ENCODE assay signal across 20 mouse cellular contexts in genomic region chr17:47385145-47385544, GRCm38 (mm10). TPM values are rescaled to one million over a fixed set of nuclear protein-coding genes. Genes with fewer than 3 reads are reported as not detected.
DNase-seq lines count a peak whose midpoint lies in the region; ATAC-seq lines count a peak whose summit lies in the region.
"Had no signal": no experiment of that assay in that cellular context is flagged by ENCODE, and none has a peak within 500 bp of the region (broad histone marks: within the 10 kb centered on the region; RNA-seq: fewer than 3 reads in every experiment).

Guca1b (plus strand) TSS chr17:47385393.

- peaks cover 4% of the 10 kb centered on the region; the same call in 1 of the 2 replicates for H3K36me3 ChIP-seq in kidney, embryonic 16.5 days (ENCODE audit: insufficient read depth, low read length)
- H3K36me3 ChIP-seq in hindbrain, embryonic 16.5 days (ENCODE audit: control insufficient read depth, insufficient read depth, low read length): no peaks in the 10 kb centered on the region
- H3K36me3 ChIP-seq: hindbrain, embryonic 15.5 days had no signal

- no peaks in the 10 kb centered on the region for H3K27me3 ChIP-seq in kidney, embryonic 16.5 days (ENCODE audit: insufficient read depth, low read length)
- no peaks in the 10 kb centered on the region for H3K27me3 ChIP-seq in hindbrain, embryonic 16.5 days (replicated peaks; ENCODE audit: control insufficient read depth, insufficient read depth, low read length)
- H3K27me3 ChIP-seq: forebrain, embryonic 15.5 days; heart, embryonic 12.5 days; hindbrain, embryonic 15.5 days had no signal

- H3K4me1 ChIP-seq in kidney, embryonic 16.5 days (ENCODE audit: insufficient read depth, low read length): no peaks in the 10 kb centered on the region
- H3K4me1 ChIP-seq in hindbrain, embryonic 16.5 days (ENCODE audit: control insufficient read depth, insufficient read depth, low read depth, low read length): no peaks in the 10 kb centered on the region
- H3K4me1 ChIP-seq: forebrain, embryonic 15.5 days; heart, embryonic 12.5 days; hindbrain, embryonic 15.5 days had no signal

- 0 out of 2 replicates have a peak, but pooled peaks have one; percentile 11 for ATAC-seq in kidney, embryonic 16.5 days (ENCODE audit: low FRiP score, low TSS enrichment)
- ATAC-seq in hindbrain, embryonic 16.5 days: no peak
- ATAC-seq: CD4-positive, CD25-positive, alpha-beta regulatory T cell, adult 4 months; forebrain, embryonic 15.5 days had no signal

- WGBS in kidney, embryonic 16.5 days: 30% methylated on average over 10 of the region's 10 CpGs
- WGBS in hindbrain, embryonic 16.5 days: 39% methylated on average over 10 of the region's 10 CpGs

- H3K9me3 ChIP-seq in kidney, embryonic 16.5 days (ENCODE audit: low read length): no peaks in the 10 kb centered on the region
- H3K9me3 ChIP-seq in hindbrain, embryonic 16.5 days (ENCODE audit: control insufficient read depth, low read length): no peaks in the 10 kb centered on the region
- H3K9me3 ChIP-seq: forebrain, embryonic 15.5 days; hindbrain, embryonic 15.5 days had no signal

- no peak within 1 kb of the TSS for H3K27ac ChIP-seq in kidney, embryonic 16.5 days (ENCODE audit: low read length)
- H3K27ac ChIP-seq in hindbrain, embryonic 16.5 days (ENCODE audit: low read depth, low read length): no peak within 1 kb of the TSS
- H3K27ac ChIP-seq: forebrain, embryonic 15.5 days; heart, adult 2 months; hindbrain, embryonic 15.5 days had no signal

- no peak within 1 kb of the TSS for H3K4me2 ChIP-seq in kidney, embryonic 16.5 days (replicated peaks; ENCODE audit: low read depth, low read length)
- H3K4me2 ChIP-seq in hindbrain, embryonic 16.5 days (ENCODE audit: low read length): no peak within 1 kb of the TSS
- H3K4me2 ChIP-seq: forebrain, embryonic 15.5 days; heart, embryonic 12.5 days; hindbrain, embryonic 15.5 days had no signal

- DNase-seq in embryo, embryonic 10.5 days (ENCODE audit: low spot score): peak; percentile 18
- DNase-seq in embryo, embryonic 10 days (ENCODE audit: low spot score): no peak
- no peak for DNase-seq in kidney, adult 9 months
- DNase-seq in testis, postnatal 10 days (ENCODE audit: low spot score): peak; percentile 58
- DNase-seq in testis, postnatal 14 days (ENCODE audit: low spot score): no peak
- DNase-seq in gastrocnemius, postnatal 36 days: no peak
- DNase-seq: adrenal gland, postnatal 10 days; B cell, adult 2 months; cerebellum, adult 11 months; cerebellum, adult 8-10 months; cerebellum, postnatal 14 days; heart, adult 2 months; heart, postnatal 36 days had no signal

- no peak within 1 kb of the TSS for H3K9ac ChIP-seq in kidney, embryonic 16.5 days (replicated peaks; ENCODE audit: low read length)
- no peak within 1 kb of the TSS for H3K9ac ChIP-seq in hindbrain, embryonic 16.5 days (ENCODE audit: low read depth, low read length)
- H3K9ac ChIP-seq: forebrain, embryonic 15.5 days; heart, embryonic 12.5 days; hindbrain, embryonic 15.5 days had no signal

- H3K4me3 ChIP-seq in kidney, embryonic 16.5 days (ENCODE audit: low read length): no peak within 1 kb of the TSS
- no peak within 1 kb of the TSS for H3K4me3 ChIP-seq in hindbrain, embryonic 16.5 days (ENCODE audit: low read length)
- H3K4me3 ChIP-seq: forebrain, embryonic 15.5 days; heart, adult 2 months; heart, embryonic 12.5 days; hindbrain, embryonic 15.5 days had no signal

- intact Hi-C loops in gastrocnemius, postnatal 36 days (cut with DNase I): no loop called here

RNA-seq across cellular contexts. Expression of gene Guca1b, which starts in this region (rescaled TPM):
- 3.9 and 4.7 TPM in 2 replicates for polyA plus RNA-seq in kidney, embryonic 16.5 days (2015; fragmentation: Nextera tagmentation; extraction: Ambion mirVana)
- under 1 TPM; 0.31 to 0.35 TPM for total RNA-seq in gastrocnemius, postnatal 36 days (2021)
- 0.45 and 0.81 TPM in 2 replicates for polyA plus RNA-seq in hindbrain, embryonic 16.5 days (2015; fragmentation: Nextera tagmentation; extraction: Ambion mirVana)
- total RNA-seq: common myeloid progenitor, adult 5-6 weeks had no signal

Comparison
In these comparisons a context has a peak if more than half of its experiments do, and no peak if none do; other contexts are left out.
1. DNase-seq: peak in embryo, embryonic 10.5 days (single experiment) and testis, postnatal 10 days (single experiment); none in embryo, embryonic 10 days (single experiment), kidney, adult 9 months (single experiment), testis, postnatal 14 days (single experiment) and gastrocnemius, postnatal 36 days (0 of 2).